Mouse (Mus musculus) small intestine, adult 2 months (tissue): ENCODE data around the gene Cab39.

ENCODE experiments used
- CTCF ChIP-seq: fragments of 200-500 bp; IDR thresholded peaks from 2 replicates; pipeline ENCODE4 v1.5.1; 2012; ENCODE audit warnings: low read depth, mild to moderate bottlenecking, control low read depth, inconsistent platforms, low read length, moderate library complexity, mixed read lengths; ENCODE audit not compliant: insufficient replicate concordance, insufficient read length; ENCODE audit errors: extremely low read depth
- POLR2A ChIP-seq: fragments of 200-500 bp; IDR thresholded peaks from 2 replicates; pipeline ENCODE4 v1.6.1; 2012; ENCODE audit warnings: low read depth, mild to moderate bottlenecking, control low read depth, inconsistent platforms, low read length, moderate library complexity

- TF ChIP-seq POLR2A (no peak), CTCF (no peak)
Observed at GRCm38 (mm10) chr1:85761665-85762064, 31.6 kb upstream of the Cab39 start.
